Mouse (Mus musculus): ENCODE data around the gene Cln5. TPM values are rescaled to one million over a fixed set of nuclear protein-coding genes. Genes with fewer than 3 reads are reported as not detected.

Gene Cln5
- polyA plus RNA-seq, 1 experiment from 2014 or later: 29.3 TPM

GRCm38 (mm10) chr14:103054731-103055130 lies 15.3 kb upstream of the Cln5 start:
- no peak overlapping the region for H3K4me3 ChIP-seq (ENCODE audit: low read depth, low read length)
- H3K27me3 ChIP-seq (ENCODE audit: control insufficient read depth, insufficient read depth, low read length): no peaks in the 10 kb centered on the region
- no peak for ATAC-seq (ENCODE audit: low FRiP score)
- no peaks in the 10 kb centered on the region for H3K4me1 ChIP-seq (replicated peaks; ENCODE audit: control insufficient read depth, insufficient read depth, low read length)
- WGBS: 84% methylated on average over 13 of the region's 13 CpGs
- no peak overlapping the region for H3K27ac ChIP-seq (ENCODE audit: low read depth, low read length)
- H3K9ac ChIP-seq (ENCODE audit: low read depth, low read length): no peak overlapping the region
- no peak for DNase-seq (ENCODE audit: low spot score)
- no peak overlapping the region for H3K4me2 ChIP-seq (replicated peaks; ENCODE audit: low read depth, low read length)
- H3K36me3 ChIP-seq (ENCODE audit: control insufficient read depth, insufficient read depth, low read length): no peaks in the 10 kb centered on the region
- H3K9me3 ChIP-seq (ENCODE audit: control insufficient read depth, low read length): no peaks in the 10 kb centered on the region

DNA sequence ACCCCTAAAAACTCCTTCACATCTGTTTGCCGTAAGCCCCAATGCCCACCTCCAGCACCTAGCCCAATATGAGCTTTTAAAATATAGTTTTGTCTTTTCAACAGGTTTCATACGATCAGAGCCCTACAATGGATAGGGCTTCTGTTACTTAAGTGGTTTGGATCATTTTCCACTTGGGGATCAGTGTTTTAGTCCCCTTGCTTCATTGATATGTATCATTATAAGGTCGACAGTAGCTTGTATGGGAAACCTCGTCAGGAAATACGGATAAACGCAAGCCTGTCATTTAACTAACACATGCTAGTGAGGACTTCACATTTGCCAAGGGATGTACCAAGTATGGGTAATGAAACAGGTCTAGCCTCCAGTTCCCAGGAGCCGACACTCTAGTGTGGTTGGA lies 13.4 kb upstream of the Cln5 start:
- DNase-seq (ENCODE audit: low spot score): no peak
- Histone ChIP-seq H3K27me3 (ENCODE audit: control insufficient read depth, insufficient read depth, low read length) (no peaks in the 10 kb centered on the region), H3K4me3 (ENCODE audit: low read depth, low read length) (no peak overlapping the region), H3K36me3 (ENCODE audit: control insufficient read depth, insufficient read depth, low read length) (no peaks in the 10 kb centered on the region), H3K9ac (ENCODE audit: low read depth, low read length) (no peak overlapping the region), H3K4me2 (replicated peaks; ENCODE audit: low read depth, low read length) (no peak overlapping the region), H3K27ac (ENCODE audit: low read depth, low read length) (no peak overlapping the region), H3K9me3 (ENCODE audit: control insufficient read depth, low read length) (no peaks in the 10 kb centered on the region), H3K4me1 (replicated peaks; ENCODE audit: control insufficient read depth, insufficient read depth, low read length) (no peaks in the 10 kb centered on the region)
- 94% methylated on average over 7 of the region's 7 CpGs for WGBS
- no peak for ATAC-seq (ENCODE audit: low FRiP score)

DNA sequence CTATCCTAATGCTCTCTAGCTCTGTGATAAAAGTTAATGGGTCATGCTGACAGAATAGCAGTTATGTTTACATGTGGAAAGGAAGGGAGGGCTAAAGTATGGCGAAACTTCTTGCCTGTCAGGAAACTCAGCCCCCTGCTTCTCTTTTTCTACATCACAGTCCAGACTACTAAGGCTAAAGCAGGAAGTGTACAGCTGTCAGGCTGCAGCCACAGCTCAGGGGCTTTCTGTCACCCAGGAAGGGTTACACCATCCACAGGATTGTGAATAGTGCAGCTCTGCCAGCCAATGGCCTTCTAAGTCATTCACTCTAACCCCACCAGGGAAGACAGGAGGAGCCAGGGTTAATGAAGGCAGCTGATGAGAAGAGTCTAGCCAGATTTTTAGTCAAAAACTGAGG lies 11.0 kb upstream of the Cln5 start:
- Histone ChIP-seq H3K4me2 (replicated peaks; ENCODE audit: low read depth, low read length) (no peak overlapping the region), H3K27me3 (ENCODE audit: control insufficient read depth, insufficient read depth, low read length) (no peaks in the 10 kb centered on the region), H3K36me3 (ENCODE audit: control insufficient read depth, insufficient read depth, low read length) (no peaks in the 10 kb centered on the region), H3K9ac (ENCODE audit: low read depth, low read length) (no peak overlapping the region), H3K27ac (ENCODE audit: low read depth, low read length) (no peak overlapping the region), H3K4me3 (ENCODE audit: low read depth, low read length) (no peak overlapping the region), H3K4me1 (replicated peaks; ENCODE audit: control insufficient read depth, insufficient read depth, low read length) (no peaks in the 10 kb centered on the region), H3K9me3 (ENCODE audit: control insufficient read depth, low read length) (no peaks in the 10 kb centered on the region)
- ATAC-seq (ENCODE audit: low FRiP score): no peak
- WGBS: 74% methylated on average over 1 of the region's 1 CpGs
- no peak for DNase-seq (ENCODE audit: low spot score)

DNA sequence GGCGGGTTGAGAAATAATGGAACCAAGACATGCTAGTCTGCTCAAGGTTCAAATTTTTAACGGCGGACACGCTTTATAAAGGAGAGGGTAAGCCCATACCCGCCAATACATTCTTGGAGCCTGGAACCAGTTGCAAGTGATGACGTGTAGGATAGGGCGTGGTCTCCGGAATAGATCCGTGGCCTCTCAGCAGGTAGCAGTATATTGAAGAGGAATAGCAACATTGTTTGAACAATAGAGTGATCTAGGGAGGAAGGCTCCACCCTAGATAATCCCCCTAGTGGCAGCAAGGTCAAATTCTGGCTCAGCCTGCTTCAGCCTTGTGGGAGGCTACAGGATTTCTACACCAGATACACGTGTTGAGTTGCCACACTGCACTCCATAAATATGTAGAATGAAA lies 10.5 kb upstream of the Cln5 start:
- no peaks in the 10 kb centered on the region for H3K9me3 ChIP-seq (ENCODE audit: control insufficient read depth, low read length)
- no peak overlapping the region for H3K27ac ChIP-seq (ENCODE audit: low read depth, low read length)
- H3K4me3 ChIP-seq (ENCODE audit: low read depth, low read length): no peak overlapping the region
- 91% methylated on average over 10 of the region's 10 CpGs for whole genome bisulfite sequencing
- DNase-seq (ENCODE audit: low spot score) (no peak), ATAC-seq (ENCODE audit: low FRiP score) (no peak)
- H3K36me3 ChIP-seq (ENCODE audit: control insufficient read depth, insufficient read depth, low read length): no peaks in the 10 kb centered on the region
- H3K27me3 ChIP-seq (ENCODE audit: control insufficient read depth, insufficient read depth, low read length): no peaks in the 10 kb centered on the region
- H3K4me2 ChIP-seq (replicated peaks; ENCODE audit: low read depth, low read length): no peak overlapping the region
- H3K4me1 ChIP-seq (replicated peaks; ENCODE audit: control insufficient read depth, insufficient read depth, low read length): no peaks in the 10 kb centered on the region
- no peak overlapping the region for H3K9ac ChIP-seq (ENCODE audit: low read depth, low read length)

DNA sequence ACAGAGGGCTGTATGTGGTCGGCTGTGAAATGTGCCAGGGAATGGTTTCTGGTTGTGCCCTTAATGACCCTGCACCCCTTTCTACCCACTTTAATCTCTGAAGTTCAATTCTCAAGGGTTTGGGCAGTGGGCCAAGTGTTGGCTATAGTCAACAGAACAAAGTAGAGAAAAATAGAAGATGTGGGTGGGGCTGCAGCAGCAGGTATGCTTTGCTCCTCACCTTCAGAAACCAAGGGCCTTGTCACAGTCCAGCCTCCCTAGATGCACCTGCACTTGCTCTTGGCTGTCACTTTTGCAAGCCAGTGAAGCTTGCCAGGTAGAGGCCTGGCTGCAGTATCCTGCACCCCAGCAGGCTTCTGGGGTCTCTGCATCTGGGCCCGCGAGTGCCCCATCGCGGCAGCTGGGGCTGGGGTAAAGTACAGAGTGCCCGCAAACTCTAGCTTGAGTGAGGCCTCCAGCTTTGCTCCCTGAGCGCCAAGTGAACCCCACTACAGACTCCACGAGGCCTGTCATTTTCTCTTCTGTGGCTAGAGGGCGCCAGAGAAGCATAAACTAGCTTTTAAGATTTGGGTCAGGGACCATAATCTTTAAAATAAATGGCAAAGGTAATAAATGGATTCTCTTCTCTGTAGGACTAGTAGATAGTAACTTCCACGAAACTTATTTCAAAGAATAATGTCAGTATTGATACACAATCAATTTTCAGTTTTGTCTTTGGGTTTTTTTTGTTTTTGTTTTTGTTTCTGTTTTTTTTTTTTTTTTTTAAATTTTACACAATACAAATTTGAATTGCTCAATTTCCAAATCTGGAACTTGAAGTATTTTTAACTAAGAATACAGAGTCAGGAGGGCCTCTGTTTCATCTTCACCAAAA lies 4.5 kb upstream of the Cln5 start:
- DNase-seq (ENCODE audit: low spot score) (peak; percentile 84), ATAC-seq (ENCODE audit: low FRiP score) (no peak)
- no peaks in the 10 kb centered on the region for H3K36me3 ChIP-seq (ENCODE audit: control insufficient read depth, insufficient read depth, low read length)
- no peak overlapping the region for H3K9ac ChIP-seq (ENCODE audit: low read depth, low read length)
- no peak overlapping the region for H3K27ac ChIP-seq (ENCODE audit: low read depth, low read length)
- H3K9me3 ChIP-seq (ENCODE audit: control insufficient read depth, low read length): no peaks in the 10 kb centered on the region
- no peaks in the 10 kb centered on the region for H3K27me3 ChIP-seq (ENCODE audit: control insufficient read depth, insufficient read depth, low read length)
- H3K4me3 ChIP-seq (ENCODE audit: low read depth, low read length): no peak overlapping the region
- no peaks in the 10 kb centered on the region for H3K4me1 ChIP-seq (replicated peaks; ENCODE audit: control insufficient read depth, insufficient read depth, low read length)
- WGBS: 19% methylated on average over 10 of the region's 10 CpGs
- no peak overlapping the region for H3K4me2 ChIP-seq (replicated peaks; ENCODE audit: low read depth, low read length)

- Histone ChIP-seq H3K9ac (ENCODE audit: low read depth, low read length) (peak overlapping the region; percentile 62), H3K4me1 (replicated peaks; ENCODE audit: control insufficient read depth, insufficient read depth, low read length) (no peaks in the 10 kb centered on the region), H3K36me3 (ENCODE audit: control insufficient read depth, insufficient read depth, low read length) (no peaks in the 10 kb centered on the region), H3K27me3 (ENCODE audit: control insufficient read depth, insufficient read depth, low read length) (no peaks in the 10 kb centered on the region), H3K4me3 (ENCODE audit: low read depth, low read length) (peak overlapping the region; percentile 65), H3K27ac (ENCODE audit: low read depth, low read length) (peak overlapping the region; percentile 81), H3K9me3 (ENCODE audit: control insufficient read depth, low read length) (no peaks in the 10 kb centered on the region), H3K4me2 (replicated peaks; ENCODE audit: low read depth, low read length) (peak overlapping the region; percentile 46)
- DNase-seq (ENCODE audit: low spot score): no peak
- ATAC-seq (ENCODE audit: low FRiP score): no peak; the same call in 1 of the 2 replicates
- 20% methylated on average over 12 of the region's 12 CpGs for WGBS
Observed at GRCm38 (mm10) chr14:103069465-103069863, 552 bp upstream of the Cln5 start.

DNA sequence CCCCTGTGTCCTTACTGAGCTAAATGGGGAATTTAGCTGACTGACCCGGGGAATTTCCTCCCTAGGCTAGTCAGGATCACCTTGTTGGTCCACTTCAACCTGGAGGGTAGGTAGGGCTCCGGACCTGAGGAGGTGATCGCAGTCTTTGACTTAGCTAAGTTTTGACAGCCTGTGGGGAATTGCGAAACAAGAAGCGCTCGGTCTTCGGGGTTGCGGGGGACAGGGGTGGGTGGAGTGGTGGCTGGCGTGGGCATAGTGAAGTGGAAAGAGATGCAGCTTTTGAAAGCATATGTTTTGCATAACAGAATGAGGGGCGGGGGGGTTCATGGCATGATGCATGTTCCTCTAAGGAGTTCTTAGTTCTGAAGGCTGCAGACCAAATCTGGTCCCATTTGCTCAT lies 774 bp downstream of the Cln5 start:
- ATAC-seq (ENCODE audit: low FRiP score) (no peak), DNase-seq (ENCODE audit: low spot score) (no peak)
- Histone ChIP-seq H3K9ac (ENCODE audit: low read depth, low read length) (peak overlapping the region; percentile 77; the same call in 1 of the 2 replicates), H3K27ac (ENCODE audit: low read depth, low read length) (no peak overlapping the region), H3K4me1 (replicated peaks; ENCODE audit: control insufficient read depth, insufficient read depth, low read length) (no peaks in the 10 kb centered on the region), H3K4me3 (ENCODE audit: low read depth, low read length) (peak overlapping the region; percentile 65), H3K27me3 (ENCODE audit: control insufficient read depth, insufficient read depth, low read length) (no peaks in the 10 kb centered on the region), H3K9me3 (ENCODE audit: control insufficient read depth, low read length) (no peaks in the 10 kb centered on the region), H3K4me2 (replicated peaks; ENCODE audit: low read depth, low read length) (peak overlapping the region; percentile 46), H3K36me3 (ENCODE audit: control insufficient read depth, insufficient read depth, low read length) (no peaks in the 10 kb centered on the region)
- WGBS: 5% methylated on average over 10 of the region's 10 CpGs

DNA sequence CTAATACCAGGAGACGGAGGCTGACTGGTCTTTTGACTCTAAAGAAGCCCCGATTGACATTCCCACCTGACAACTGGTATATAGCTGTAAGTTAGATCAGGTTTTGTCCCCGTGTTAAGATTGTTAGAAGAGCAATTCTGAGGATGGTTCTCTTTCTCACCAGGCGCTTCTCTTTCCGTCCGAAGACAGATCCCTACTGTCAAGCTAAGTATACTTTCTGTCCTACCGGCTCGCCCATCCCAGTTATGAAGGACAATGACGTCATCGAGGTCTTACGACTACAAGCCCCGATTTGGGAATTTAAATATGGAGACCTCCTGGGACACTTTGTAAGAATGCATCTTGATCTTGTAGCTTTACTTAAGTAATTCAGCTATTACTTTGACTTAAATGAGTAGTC lies 1.5 kb downstream of the Cln5 start:
- WGBS: 89% methylated on average over 12 of the region's 12 CpGs
- Histone ChIP-seq H3K4me3 (ENCODE audit: low read depth, low read length) (no peak overlapping the region), H3K4me1 (replicated peaks; ENCODE audit: control insufficient read depth, insufficient read depth, low read length) (no peaks in the 10 kb centered on the region), H3K27ac (ENCODE audit: low read depth, low read length) (no peak overlapping the region), H3K9me3 (ENCODE audit: control insufficient read depth, low read length) (no peaks in the 10 kb centered on the region), H3K27me3 (ENCODE audit: control insufficient read depth, insufficient read depth, low read length) (no peaks in the 10 kb centered on the region), H3K9ac (ENCODE audit: low read depth, low read length) (no peak overlapping the region), H3K4me2 (replicated peaks; ENCODE audit: low read depth, low read length) (no peak overlapping the region), H3K36me3 (ENCODE audit: control insufficient read depth, insufficient read depth, low read length) (no peaks in the 10 kb centered on the region)
- DNase-seq (ENCODE audit: low spot score): no peak
- ATAC-seq (ENCODE audit: low FRiP score): no peak

DNA sequence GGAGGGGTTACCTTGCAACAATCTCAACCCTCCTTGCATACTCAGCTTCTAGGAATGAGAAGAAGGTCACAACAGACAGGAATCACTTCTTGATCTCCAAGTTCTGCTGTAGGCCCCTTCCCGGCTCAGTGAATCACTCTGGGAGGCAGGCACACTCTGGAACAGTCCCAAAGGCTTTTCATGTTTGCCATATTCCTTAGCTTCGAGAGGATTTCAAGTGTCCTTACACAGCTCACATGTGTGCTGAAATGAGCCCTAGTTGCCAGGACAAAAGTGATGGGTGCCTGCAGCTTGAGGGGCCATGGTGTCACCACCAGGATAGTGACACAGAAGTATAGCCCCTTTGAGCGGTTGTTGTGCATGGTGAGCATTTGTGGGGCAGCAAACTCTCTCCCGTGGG lies 2.7 kb downstream of the Cln5 start:
- H3K27me3 ChIP-seq (ENCODE audit: control insufficient read depth, insufficient read depth, low read length): no peaks in the 10 kb centered on the region
- 0 out of 2 replicates have a peak, but pooled peaks cover 2% of the 10 kb centered on the region for H3K36me3 ChIP-seq (ENCODE audit: control insufficient read depth, insufficient read depth, low read length)
- ATAC-seq (ENCODE audit: low FRiP score) (no peak), DNase-seq (ENCODE audit: low spot score) (no peak)
- no peaks in the 10 kb centered on the region for H3K4me1 ChIP-seq (replicated peaks; ENCODE audit: control insufficient read depth, insufficient read depth, low read length)
- H3K9ac ChIP-seq (ENCODE audit: low read depth, low read length): no peak overlapping the region
- no peaks in the 10 kb centered on the region for H3K9me3 ChIP-seq (ENCODE audit: control insufficient read depth, low read length)
- WGBS: 91% methylated on average over 4 of the region's 4 CpGs
- H3K27ac ChIP-seq (ENCODE audit: low read depth, low read length): no peak overlapping the region
- no peak overlapping the region for H3K4me3 ChIP-seq (ENCODE audit: low read depth, low read length)
- H3K4me2 ChIP-seq (replicated peaks; ENCODE audit: low read depth, low read length): no peak overlapping the region

All from hindbrain, embryonic 11.5 days (tissue).